Mouse (Mus musculus) left cerebral cortex, adult 18-20 months (tissue): ENCODE results near the gene Acadvl. TPM values are rescaled to one million over a fixed set of nuclear protein-coding genes. Genes with fewer than 3 reads are reported as not detected.

ENCODE experiments used
- DNase-seq, 2 experiments: peaks; one replicate each; pipeline ENCODE4 v3.0.0; 2021 to 2022; ENCODE audit warnings: low spot score in 2 of 2, mixed read lengths in 1 of 2
- total RNA-seq, 2 experiments: library from RNA; stranded (reverse); gene quantifications; 2 replicates each; pipeline ENCODE4 v1.2.3; 2021

The Acadvl gene
- total RNA-seq, 2 experiments from 2014 or later, result 55.6 to 57.9 TPM

GRCm38 (mm10) chr11:70005521-70005920, 9.7 kb downstream of the Acadvl start:
- no peak for DNase-seq

- no peak for DNase-seq
Observed at GRCm38 (mm10) chr11:70002471-70002870, 12.7 kb downstream of the Acadvl start.

DNA sequence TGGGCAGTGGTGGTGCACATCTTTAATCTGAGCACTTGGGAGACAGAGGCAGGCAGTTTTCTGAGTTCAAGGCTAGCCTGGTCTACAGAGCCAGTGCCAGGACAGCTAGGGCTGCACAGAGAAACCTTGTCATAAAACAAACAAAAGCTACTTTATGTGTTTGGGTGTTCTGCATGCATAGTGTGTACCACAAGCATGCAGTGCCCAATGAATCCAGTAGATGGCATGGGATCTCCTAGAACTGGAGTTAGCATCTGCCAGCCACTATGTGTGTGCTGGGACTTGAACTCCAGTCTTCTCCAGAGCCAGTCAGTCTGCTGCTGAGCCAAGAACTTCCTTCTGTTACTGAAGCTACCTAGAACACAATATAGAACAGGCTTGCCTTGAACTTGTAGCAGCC, 13.3 kb downstream of the Acadvl start:
- peak in 1 of 2 experiments; percentile 3 for DNase-seq

DNA sequence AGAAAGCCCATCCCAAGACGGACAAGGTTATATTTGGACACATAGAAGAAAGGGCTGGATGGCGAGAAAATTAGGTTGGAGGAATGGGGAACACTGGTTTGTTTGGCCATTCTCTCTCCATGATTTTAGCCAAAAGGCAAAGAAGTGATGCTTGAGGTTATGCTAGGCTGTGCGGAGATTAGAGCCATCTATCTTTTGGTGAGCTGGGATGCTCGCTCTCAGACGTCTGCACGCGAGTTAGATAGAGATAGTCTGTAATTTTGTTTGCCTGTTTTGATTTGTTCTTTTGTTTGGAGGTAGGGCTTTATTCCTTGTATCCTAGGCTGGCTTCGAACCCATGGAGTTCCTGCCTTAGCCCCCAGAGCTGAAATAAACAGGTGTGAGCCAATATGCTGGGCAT, 14.1 kb downstream of the Acadvl start:
- DNase-seq, result no peak

GRCm38 (mm10) chr11:70000396-70000898, 14.8 kb downstream of the Acadvl start, which contains the start of gene Dvl2:
Dvl2 (plus strand) TSS chr11:70000595.
- peak; percentile 84 to 88 for DNase-seq

- no peak for DNase-seq
Observed at GRCm38 (mm10) chr11:69999666-70000065, 15.5 kb downstream of the Acadvl start.

- DNase-seq, result peak in 1 of 2 experiments; percentile 3
Observed at GRCm38 (mm10) chr11:69998567-69999491, 16.4 kb downstream of the Acadvl start.

- DNase-seq, result peak; percentile 63 to 69
Observed at GRCm38 (mm10) chr11:69997070-69997509, 18.1 kb downstream of the Acadvl start.

- DNase-seq, result peak in 1 of 2 experiments; percentile 34
Observed at GRCm38 (mm10) chr11:69996161-69997061, 18.8 kb downstream of the Acadvl start.

DNA sequence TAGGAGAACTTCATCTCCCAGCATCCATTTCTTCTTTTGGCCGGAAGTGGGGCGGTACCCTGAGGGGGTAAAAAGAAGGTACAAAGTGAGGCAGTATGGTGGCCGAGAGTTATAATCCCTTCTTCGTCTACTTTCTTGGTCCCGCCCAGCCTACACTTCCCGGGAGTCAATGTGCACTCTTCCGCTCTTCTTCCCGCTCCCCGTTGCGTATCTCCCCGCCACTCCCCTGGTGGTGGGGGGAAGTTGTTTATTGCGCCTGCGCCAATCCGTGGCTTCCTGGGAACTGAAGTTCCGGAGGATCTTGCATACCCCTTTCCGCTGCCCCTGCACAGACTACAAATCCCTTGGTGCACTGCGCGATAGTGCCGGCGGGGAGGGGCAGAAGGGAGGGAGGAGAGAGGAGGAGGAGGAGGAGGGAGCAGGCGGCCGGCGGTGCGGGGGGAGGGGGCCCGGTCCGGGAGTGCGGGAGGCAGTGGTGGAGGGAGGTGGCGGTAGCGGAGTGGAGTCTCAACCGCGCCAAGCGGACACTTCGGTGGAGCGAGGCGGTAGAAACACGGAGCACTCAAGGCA, 19.7 kb downstream of the Acadvl start, which contains the start of gene Phf23:
Phf23 (plus strand) TSS at position 387 of the 570 bp plus-strand sequence.
- peak; percentile 95 to 97 for DNase-seq

- DNase-seq, result no peak
Observed at GRCm38 (mm10) chr11:69994401-69995090, 20.7 kb downstream of the Acadvl start.

DNA sequence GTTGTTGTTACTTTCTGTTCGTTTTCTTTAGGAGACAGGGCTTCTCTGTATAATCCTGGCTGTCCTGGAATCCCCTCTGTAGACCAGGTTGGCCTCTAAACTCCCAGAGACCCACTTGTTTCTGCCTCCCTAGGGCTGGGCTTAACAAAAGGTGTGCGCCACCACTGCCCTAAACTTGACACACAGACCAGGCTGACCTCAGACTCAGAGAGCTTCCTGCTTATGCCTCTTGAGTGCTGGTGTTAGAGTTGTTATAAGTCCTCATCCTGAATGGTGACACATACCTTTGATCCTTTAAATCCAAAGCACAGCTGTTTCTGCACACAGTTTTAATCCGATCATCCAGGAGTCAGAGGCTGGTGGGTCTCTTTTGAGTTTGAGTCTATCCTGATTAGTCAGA, 22.3 kb downstream of the Acadvl start:
- no peak for DNase-seq

GRCm38 (mm10) chr11:69992396-69992795, 22.8 kb downstream of the Acadvl start:
- DNase-seq, result no peak

GRCm38 (mm10) chr11:69991711-69992110, 23.5 kb downstream of the Acadvl start:
- DNase-seq, result no peak

- DNase-seq, result peak; percentile 95 to 96
Observed at GRCm38 (mm10) chr11:69990850-69991691, 24.1 kb downstream of the Acadvl start, which contains the start of gene Gabarap. Gabarap (plus strand) TSS chr11:69991143.

GRCm38 (mm10) chr11:69989949-69990348, 25.3 kb downstream of the Acadvl start:
- DNase-seq, result no peak

DNA sequence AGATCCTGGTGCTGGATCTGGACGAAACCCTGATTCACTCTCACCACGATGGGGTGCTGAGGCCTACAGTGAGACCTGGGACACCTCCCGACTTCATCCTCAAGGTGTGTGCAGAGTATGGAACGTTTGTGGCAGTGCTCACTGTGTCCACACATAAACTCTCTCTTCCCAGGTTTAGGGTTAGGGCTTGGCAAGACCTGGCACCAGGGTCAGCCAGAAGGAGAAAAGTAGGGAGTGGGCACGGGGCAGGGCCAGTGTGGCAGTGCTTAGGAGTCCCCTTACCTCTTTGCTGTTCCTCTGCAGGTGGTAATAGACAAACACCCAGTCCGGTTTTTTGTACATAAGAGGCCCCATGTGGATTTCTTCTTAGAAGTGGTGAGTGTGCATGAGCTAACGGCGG, 30.8 kb downstream of the Acadvl start:
- no peak for DNase-seq

- DNase-seq, result no peak
Observed at GRCm38 (mm10) chr11:69983377-69983776, 31.8 kb downstream of the Acadvl start.

- DNase-seq, result no peak
Observed at GRCm38 (mm10) chr11:69982877-69983276, 32.3 kb downstream of the Acadvl start.
